Mouse (Mus musculus) gastrocnemius, adult 18-20 months (tissue): Measurements from ENCODE around the gene Lep. TPM values are rescaled to one million over a fixed set of nuclear protein-coding genes. Genes with fewer than 3 reads are reported as not detected.

Experiments used
- DNase-seq: peaks from one replicate; pipeline ENCODE4 v3.0.0; 2021; ENCODE audit warnings: low spot score
- microRNA-seq: library from miRNA; unstranded; fragments of <30 nt; microRNA quantifications from one replicate; pipeline ENCODE4 v1.2.0, GENCODE M21; 2021
- total RNA-seq, 2 experiments: library from RNA; stranded (reverse); gene quantifications; 2 replicates each; pipeline ENCODE4 v1.2.3; 2021

The Lep gene
- total RNA-seq, 2 experiments from 2014 or later: 0.48 to 13.2 TPM

- no peak for DNase-seq
Measured at GRCm38 (mm10) chr6:29115756-29116155, 55.7 kb downstream of the Lep start.

- peak; percentile 88 for DNase-seq
Measured at GRCm38 (mm10) chr6:29117417-29118104, 57.5 kb downstream of the Lep start.

- no peak for DNase-seq
Measured at GRCm38 (mm10) chr6:29118231-29118630, 58.2 kb downstream of the Lep start.

GRCm38 (mm10) chr6:29118963-29119362 is 58.9 kb downstream of the Lep start:
- DNase-seq: no peak

GRCm38 (mm10) chr6:29119990-29120389 is 60.0 kb downstream of the Lep start:
- no peak for DNase-seq

Small RNA genes lying within 50 kb of the gene (microRNA-seq; reads per million reads assigned to microRNA genes)
- gene Mir129-1: 98.9 reads per million, percentile 59 among the genes with 10 or more reads in this experiment

Other genes with a start within 250 kb of the Lep start
- gene Lrrc4, start 228.5 kb upstream of the Lep start, total RNA-seq: under 1 TPM; 0.39 to 0.40 TPM
- 10 to 100 TPM; 12.9 to 15.2 TPM for gene Rbm28, start 104.8 kb downstream of the Lep start, total RNA-seq
- under 1 TPM; 0.30 to 1.00 TPM for gene Prrt4, start 119.4 kb downstream of the Lep start, total RNA-seq
- gene Impdh1, start 156.1 kb downstream of the Lep start, total RNA-seq: 10 to 100 TPM in 1 of 2 experiments, 1 to 10 TPM in 1; 9.2 to 12.8 TPM
- 1 to 10 TPM; 2.4 to 3.7 TPM for gene Hilpda, start 212.3 kb downstream of the Lep start, total RNA-seq
- gene Fam71f2, start 219.4 kb downstream of the Lep start, total RNA-seq: not detected